Mouse (Mus musculus): ENCODE data around the gene Ablim1.
"Not testable (repeated sequence)": the region's sequence is repeated elsewhere in the genome, so short reads cannot be mapped to it uniquely, and the experiment has no call there.

The Ablim1 gene

DNA sequence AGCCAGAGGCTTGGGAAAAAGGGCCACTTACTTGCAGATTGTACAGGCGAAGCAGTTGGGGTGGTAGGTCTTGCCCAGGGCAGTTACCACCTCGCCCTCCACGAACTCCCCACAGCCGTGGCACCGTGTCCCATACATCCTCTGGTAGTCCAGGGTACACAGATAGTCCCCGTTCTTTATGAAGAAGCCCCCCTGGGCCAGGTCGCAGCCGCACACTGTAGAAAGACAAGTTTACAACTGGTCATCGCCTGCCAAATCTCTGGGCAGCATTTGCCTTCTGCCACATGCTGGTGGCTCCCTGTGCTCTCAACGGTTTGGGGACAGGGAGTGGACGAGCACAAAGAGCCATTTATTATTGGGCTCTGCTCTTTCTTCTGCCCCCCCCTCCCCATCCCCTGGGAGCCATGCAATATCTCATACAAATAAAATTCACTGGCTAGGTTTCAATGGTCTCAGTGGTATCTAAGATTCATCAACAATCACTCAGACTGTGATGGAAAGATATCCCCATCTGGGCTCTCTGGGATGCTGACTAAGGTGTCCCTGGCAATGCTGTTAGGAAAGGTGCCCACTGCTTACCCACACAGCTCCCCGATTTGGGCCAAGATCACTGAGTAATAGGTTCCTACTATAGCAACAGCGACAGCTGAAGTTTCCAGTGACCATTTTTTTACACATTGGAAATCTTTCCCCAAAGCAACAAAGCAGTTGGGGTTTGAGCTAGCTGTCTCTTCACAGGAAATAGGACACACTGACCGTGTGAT, 159.4 kb downstream of the Ablim1 start:
- DNase-seq (ENCODE audit: low read depth, low spot score), result no peak

DNA sequence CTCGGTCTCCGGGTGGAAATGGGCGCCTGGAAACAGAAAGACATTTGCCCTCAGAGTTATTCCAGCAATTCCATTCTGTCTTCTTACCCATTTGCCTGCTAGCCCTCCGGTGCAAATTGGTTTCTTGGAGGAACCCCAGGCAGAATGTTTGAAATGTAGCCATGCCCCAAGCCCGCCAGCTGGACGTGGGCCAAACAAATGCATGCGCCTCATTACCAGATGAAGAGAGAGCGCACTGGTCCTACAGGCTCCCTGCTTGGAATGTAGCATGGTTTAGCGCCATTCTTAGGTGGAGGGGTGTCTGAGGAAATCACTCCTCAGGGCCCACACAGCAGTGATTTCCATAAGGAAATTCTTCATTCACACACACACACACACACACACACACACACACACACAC, 162.4 kb downstream of the Ablim1 start:
- no peak for DNase-seq (ENCODE audit: low read depth, low spot score)

DNA sequence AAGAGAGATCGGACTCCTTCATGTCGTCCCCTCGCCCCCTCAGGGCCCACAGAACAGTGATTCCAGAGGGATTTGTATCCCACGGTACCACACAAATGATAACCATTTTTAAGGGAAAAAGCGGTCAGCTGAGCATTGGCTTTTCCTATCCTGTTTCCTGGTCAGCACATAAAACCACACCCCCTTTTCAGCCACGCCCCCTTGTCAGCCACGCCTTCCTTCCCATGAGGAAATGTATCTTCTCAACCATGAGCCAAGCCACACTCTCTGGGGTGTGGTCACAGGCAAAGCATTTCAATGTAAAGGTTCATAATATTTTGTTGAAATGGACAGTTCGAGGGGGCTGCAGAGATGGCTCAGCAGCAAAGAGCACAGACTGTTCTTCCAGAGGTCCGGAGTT, 163.2 kb downstream of the Ablim1 start:
- no peak for DNase-seq (ENCODE audit: low read depth, low spot score)

DNA sequence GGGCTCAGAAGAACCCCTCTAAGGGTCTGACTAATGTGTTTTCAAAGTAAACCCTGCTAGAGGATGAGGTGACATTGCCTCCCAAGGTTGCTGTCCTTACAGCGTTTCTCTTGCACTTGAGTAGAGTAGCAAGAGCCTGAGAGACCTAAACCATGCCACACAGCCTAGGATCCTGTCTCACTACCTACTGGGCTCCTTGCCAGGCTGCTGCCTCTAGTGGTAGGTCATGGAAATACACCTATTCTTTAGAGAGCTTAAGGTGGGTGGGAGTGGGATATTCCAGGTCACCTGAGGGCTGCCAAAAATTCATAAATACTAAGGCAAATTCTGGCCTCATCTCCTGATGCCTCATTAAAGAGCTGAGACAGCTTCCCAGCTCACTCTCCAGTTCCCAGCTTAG, 164.4 kb downstream of the Ablim1 start:
- peak; percentile 63 for DNase-seq (ENCODE audit: low read depth, low spot score)

DNA sequence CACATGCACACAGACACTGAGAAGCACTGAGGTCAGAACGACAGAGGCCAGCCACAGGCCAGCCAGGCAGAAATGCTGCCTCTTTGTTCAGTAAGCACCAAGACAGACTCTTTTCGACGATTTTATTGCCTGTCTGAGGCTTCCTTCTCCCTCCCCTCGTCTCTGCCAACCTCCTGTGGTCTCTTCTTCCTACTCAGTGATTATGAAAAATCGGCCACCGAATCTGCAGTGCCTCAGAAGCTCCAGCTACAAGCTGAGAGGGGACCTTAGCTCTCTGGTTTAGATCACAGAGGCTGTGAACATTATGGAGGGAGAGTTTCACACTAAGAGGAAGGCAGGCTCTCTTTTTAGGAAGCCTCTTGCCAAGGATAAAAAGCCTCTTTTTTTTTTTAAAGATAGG, 167.0 kb downstream of the Ablim1 start:
- no peak for DNase-seq (ENCODE audit: low read depth, low spot score)

DNA sequence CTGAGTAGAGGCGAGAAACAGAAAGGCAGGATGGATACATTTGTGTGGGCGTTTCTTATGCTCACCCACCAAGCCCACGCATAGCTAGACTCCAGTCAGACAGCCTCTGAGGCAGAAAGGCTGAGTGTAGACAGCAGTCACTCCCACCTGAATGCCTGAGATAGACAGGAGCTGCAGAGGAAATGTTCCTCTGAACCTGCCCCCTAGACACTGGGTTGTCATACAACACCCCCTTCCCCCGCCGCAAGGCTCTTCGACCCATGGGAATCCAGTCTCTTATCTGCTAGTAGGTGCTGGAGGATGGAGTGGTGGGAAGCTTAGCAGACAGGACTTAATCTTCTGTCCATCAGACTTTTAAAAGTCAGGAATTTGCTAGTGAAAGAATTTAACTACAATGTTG, 167.8 kb downstream of the Ablim1 start:
- DNase-seq (ENCODE audit: low read depth, low spot score), result peak; percentile 16

DNA sequence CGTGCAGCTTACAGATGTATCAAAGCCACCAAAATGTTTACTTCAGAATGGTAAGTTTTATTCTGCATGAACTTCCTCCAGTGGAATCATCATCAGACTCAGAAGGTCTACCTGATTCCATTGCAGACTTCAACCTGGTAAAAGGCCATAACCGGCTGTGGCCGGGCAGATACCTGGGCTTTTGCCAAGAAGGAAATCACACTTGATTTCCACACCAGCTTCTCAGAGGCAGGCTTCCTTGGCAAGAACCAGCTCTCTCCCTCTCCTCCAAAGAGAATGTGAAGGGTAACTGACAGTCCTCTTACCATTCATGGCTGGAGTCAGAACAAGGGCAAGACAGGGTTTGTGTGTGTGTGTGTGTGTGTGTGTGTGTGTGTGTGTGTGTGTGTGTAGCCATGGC, 171.1 kb downstream of the Ablim1 start:
- no peak for DNase-seq (ENCODE audit: low read depth, low spot score)

DNA sequence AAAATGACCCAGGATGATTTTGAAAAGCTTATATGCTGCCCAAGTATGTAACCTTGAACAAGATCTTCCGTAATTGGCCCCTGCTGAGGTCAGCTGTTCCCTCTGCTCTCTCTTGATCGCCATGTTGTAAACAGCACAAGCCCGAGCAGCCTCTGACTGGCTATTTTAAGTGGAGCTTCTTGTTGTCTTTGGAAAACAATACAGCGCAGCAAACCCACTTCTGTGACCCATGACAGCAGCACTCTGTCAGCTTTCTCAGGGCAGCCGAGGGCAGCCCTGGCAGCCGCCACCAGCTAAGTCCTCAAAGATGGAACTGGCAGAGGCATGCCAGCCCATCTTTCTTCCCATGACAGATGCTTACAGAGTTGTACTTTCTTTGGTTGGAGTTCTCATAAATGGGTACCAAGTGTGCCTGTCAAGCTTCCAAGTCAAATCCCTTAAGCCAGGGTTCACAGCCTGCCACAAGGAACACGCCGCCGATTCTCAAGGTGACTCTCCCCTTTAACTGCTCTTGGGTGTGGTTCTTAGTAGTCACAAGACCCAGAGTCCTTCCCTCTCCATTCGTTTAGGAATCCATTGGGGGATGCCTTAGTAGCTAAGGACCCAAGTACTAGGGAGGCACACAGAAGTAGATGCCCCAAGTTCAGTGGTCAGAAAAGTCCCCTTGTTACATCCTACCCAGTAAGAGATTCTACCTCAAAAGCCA, 172.8 kb downstream of the Ablim1 start:
- no peak for DNase-seq (ENCODE audit: low read depth, low spot score)

DNA sequence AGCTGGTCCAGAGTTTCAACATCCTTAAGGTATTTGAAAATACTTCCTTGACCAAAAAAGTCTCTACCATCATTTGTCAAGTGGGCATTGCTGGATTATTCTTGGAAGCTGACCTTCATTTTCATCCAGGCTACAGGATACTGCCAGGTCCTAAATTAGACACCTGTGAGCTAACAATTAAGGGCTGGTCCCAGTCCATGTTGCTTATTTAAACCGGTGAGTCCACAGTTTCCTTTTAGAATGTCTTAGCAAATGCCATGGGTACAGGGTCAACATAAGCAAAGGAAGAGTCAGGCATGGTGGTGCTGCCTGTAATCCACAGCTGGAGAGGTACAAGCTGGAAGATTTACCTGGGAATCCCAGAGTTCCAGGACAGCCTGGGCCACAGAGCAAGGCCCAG, 173.8 kb downstream of the Ablim1 start:
- no peak for DNase-seq (ENCODE audit: low read depth, low spot score)

DNA sequence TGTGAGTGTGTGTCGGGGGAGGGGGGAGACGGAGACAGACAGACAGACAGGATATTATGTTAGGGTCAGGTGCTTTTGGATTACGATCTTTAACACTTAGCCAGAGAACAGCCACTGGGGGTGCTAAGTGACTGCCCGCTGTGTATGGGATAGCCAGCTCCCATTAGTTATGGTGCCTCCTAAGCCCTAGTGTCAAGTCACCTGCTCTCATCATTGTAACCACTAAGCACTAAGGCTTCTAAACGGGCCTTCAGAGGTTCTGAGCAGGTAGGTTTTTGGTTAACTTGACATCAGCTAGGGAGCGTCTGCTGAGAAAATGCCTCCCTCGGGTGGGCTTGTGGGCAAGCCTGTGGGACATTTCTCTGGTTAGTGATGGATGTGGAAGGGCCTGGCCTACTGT, 174.6 kb downstream of the Ablim1 start:
- DNase-seq (ENCODE audit: low read depth, low spot score), result no peak

DNA sequence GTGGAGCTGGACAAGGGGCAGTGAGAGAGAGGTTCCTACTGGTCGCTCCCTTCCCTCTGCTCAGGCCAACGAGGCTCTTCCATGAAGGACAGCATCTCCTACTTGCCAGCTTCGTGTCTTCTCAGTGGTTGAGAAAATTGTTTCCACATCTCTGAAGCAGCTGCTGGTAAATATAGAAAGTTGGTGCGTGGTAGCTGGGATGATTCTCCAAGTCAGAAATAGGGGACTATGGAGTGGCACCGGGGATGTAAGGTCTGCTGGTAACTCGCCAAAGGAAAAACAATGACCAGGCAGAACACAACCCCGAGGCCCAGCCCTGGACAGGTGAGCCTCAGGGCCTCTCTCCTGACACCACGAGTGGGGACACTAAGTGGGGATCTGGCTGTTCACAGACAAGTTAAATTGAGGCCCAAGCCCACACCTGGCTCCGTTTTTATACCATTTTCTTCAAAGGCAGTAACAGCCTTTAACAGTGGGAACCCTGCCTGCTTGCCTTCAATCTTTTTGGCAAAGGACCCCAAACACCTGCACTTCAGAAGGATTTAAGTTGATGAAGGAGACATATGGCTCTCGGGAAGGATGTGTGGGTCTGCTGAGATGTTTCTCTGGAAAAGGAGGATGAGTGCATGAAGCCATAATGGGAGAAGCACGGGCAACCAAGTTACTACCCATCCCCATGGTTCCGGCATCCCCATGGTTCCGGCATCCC, 175.7 kb downstream of the Ablim1 start:
- no peak for DNase-seq (ENCODE audit: low read depth, low spot score)

DNA sequence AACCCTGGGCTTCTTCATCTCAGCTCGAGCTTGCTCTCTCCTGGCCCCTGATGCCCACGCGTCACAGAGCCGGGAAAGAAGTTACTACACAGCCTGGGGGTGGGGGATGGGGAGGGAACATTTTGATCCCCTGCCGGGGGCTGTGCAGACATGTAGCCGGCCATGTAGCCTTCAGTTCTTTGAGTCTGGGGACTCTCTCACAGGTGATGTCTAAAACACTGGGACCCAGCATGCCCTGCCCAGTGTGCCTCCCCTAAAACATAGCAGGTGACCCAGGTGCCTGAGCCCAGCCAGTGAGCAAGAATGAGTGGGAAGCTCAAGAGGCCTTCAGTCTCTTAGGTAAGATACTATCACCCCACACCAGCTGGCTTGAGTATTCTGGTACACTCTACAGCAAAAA, 176.2 kb downstream of the Ablim1 start:
- DNase-seq (ENCODE audit: low read depth, low spot score), result no peak

DNA sequence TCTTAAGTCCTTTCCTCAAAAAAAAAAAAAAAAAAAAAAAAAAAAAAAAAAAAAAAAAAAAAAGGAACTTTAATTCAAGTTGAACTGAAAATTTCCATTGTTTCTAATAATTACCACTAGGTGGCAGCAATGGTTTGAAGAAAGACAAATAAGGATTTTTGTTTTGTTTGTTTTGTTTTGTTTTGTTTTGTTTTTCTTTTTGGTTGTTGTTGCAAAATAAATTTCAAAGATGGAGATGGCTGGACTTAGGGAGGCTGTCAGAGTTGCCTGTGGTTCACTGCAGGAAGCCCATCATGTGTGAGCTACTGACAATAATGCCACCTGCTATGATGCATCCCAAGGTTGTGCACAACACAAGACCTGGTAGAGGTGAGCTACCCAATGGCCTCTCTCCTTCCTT, 176.7 kb downstream of the Ablim1 start:
- DNase-seq (ENCODE audit: low read depth, low spot score), result no peak

DNA sequence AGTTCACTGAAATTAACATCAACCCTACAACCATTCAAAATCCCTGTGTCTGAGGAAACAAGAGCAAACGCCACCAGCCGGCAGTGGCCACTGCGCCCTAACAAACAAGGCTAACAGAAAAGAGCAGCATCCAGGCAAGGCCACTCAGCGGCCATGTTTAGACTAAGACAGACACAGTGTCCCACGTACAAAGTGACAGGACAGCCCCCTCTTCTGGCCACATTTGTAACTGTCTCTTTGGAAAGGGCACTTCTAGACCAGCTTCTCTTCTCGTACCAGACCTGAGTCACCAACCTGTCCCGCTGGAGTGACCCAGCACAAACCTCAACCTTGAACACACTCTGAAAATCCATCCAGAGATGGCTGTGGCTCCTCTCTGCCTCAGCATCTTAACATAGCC, 178.5 kb downstream of the Ablim1 start:
- DNase-seq (ENCODE audit: low read depth, low spot score), result peak; percentile 69

DNA sequence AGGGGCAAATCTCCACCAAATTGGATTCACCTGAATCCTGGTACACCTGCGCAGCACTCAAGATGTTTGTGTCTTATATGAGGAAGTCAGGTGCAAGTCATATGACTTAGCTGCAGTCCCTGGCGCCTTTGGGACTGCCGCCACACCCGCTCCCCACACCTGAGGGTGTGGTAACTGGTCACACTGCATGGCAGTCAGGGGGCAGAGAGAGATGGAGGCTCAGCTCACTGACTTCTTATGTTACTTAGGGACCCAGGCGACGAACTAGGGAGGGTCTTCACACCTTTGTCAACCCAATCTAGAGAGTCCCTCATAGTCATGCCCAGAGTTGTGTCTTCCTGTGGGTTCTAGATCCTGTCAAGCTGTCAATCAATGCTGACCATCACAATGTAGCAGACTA, 179.1 kb downstream of the Ablim1 start:
- not testable (repeated sequence) for DNase-seq (ENCODE audit: low read depth, low spot score)

DNA sequence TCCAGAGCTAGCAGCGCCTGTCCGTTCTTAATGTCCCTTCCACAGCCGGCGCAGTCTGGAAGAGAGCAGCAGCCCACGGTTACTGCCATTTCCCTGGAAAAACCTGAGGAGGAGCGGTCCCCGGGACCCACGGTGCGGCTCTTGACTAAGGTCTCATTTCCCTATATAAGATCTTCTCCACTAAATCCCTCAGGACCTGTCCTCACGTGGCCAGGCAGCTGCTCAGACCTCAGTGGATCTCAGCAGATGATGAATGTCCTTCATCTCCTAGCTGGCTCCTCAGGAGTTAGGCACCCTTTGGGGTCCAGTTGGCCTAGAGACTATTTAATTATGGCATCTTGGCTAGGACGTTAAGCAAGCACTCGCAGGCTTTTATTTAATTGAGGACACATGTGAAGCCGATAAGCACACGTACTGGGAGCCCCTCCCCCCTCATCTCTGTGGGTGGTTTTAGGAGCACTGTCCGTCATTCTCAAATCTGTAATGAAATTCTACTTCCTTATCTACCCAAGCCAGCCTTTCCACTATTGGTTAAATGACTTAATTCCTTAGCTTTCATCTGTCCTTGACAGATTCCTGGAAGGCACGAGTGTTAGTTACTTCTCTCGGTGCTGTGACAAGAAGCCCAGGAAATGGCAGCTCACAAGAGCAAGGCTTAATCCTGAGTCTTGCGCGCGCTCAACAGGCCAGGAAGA, 179.9 kb downstream of the Ablim1 start:
- no peak for DNase-seq (ENCODE audit: low read depth, low spot score)

DNA sequence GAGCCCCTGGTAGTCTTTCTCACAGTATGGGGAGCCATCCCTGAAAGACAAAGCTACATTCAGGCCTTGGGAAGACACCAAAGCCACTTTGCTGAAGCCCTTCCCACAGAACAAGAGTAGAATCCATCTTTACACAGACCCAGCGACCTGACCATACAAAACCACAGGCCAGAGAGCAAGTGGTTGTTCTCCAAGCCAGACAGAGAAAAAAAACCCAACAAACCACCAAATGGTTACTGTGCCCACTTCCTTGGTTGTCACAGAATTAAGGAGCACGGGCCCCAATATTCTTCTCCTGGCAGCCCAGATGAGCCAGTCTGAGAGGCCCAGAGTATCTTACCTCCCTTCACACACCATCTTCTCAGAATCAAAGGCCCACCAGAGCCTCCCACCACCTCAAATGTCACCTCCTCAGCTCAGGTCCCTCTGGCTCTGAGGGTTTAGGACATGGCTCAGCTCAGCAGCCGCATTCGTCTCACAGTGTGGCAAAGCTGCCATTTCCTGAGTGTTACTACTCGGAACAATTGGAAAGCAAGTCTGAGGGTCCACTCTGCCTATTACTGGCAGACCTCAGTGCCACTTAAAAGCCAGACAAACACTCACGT, 181.7 kb downstream of the Ablim1 start:
- DNase-seq (ENCODE audit: low read depth, low spot score), result no peak

DNA sequence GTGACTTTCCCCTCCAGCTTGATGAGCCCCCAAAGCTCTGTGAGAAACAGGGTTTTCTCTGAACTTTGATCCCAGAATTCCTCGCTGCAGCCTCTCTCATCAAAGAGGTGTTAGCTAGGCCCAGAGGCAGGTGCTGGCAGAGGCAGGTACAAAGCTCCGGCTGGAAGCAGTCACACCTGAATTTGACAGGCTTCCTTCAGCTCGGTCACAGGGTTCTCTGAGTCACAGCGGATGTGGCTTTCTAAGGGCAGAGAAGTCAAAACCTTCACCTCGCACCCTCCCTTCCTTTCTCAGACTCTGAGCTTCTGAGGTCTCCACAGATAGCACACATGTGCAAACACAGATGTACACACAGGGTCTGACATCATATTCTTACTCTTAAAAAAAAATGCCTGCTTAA, 182.4 kb downstream of the Ablim1 start:
- DNase-seq (ENCODE audit: low read depth, low spot score), result no peak

DNA sequence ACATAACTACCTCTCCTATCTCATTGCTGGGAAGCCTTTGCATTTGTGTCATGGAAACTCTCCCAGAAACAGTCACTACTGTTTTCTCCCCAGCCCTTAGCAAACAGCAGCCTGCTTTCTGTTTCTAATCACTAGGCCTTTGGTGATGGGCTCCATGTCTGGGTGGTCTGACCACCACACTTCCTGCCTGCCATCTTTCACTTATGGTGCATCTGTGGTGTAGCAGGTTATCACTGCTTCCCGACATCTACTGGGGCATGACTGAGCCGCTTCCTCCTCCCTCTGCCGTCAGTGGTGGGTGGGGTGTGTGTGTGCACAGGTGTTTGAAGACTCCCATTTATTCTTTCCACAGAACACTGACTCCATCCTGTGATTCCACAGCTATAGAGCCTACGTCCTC, 183.4 kb downstream of the Ablim1 start:
- DNase-seq (ENCODE audit: low read depth, low spot score), result no peak

DNA sequence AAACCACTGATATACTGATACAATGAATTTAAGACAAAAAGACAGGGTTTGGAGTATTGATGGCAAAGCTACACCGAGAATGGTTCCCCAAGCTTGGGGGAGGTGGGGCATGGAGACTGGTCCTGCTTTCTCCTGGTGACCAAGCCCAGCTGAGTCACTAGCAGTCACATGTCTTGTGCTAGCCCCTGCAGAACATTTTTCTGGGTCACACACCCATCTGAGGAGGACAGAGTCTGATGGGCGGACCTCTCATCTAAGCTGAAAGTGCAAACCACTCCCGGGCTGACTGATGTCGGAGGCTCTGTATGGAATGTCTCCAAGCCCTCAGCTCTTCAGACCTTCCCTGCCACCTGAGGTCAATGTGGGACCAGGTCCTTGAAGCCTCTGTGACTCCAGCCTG, 184.1 kb downstream of the Ablim1 start:
- DNase-seq (ENCODE audit: low read depth, low spot score), result no peak

DNA sequence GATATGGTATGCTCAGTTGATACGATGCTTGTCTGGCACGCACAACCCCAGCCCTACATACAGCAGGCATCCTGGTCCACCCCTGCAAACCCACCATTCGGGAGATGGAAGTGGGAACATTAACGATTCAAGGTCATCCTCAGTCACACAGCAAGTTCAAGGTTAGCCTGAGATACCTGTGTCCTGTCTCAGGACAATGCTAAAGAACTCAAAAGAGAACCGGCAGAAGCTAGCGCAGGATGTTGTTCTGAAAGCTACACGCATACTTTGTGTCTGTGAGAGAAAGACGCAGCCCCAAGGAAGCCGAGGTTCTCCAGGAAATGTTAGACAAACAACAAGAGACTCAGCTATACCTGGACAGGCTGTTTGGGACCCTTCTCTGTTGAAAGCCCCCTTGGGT, 185.0 kb downstream of the Ablim1 start:
- DNase-seq (ENCODE audit: low read depth, low spot score), result no peak

DNA sequence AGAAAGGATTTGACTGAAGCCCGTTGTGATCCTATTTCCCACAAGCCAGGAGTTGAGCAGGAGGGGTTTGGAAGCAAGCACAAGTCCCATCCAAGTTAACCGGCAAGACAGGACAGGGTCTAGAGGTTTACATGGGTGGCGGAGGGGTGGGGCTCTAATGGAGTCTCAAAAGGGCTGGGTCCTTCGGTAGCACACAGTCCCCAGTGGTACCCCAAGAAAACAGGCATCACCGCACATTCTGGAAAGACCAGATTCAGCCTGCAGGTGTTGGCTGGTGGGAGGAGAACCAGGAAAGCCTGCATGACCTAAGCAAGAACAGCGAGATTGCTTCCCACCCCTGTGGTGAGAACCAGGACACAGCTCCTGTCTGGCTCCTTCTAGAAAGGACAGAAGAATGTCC, 186.7 kb downstream of the Ablim1 start:
- no peak for DNase-seq (ENCODE audit: low read depth, low spot score)
